Mouse (Mus musculus): ENCODE results near the gene Ccdc138.

DNA sequence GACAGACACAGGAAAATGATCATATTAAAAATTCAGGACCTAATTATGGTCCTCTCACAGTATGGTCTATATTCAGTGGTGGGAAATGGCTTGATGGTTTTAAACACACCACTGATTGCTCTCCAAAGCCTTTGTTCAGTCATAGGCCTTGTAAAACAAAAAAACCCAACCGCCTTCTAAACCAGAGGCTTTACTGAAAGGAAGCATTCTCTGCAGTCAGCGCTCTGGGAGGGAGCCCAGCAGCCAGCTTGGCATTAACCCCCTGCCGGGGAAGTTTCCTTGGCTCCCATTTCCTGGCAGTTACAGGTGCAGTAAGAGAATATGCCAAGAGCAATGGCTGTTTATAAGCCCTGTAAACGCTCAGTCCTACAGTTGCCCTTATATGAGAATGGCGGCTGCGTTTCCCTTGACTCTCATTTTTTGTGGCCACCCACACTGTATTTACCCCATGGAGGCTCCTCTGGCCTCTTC, 103.7 kb downstream of the Ccdc138 start:
- TF ChIP-seq CTCF (IDR thresholded peaks at IDR 0.05; ENCODE audit: low read depth, low read length) (no peak), POLR2A (IDR thresholded peaks at IDR 0.05; ENCODE audit: insufficient read depth, low read length) (no peak), EP300 (IDR thresholded peaks at IDR 0.05; ENCODE audit: insufficient read depth, low read depth, low read length) (0 out of 2 replicates have a peak, but pooled peaks have one; percentile 41)
